Mouse (Mus musculus): ENCODE results near the gene Elfn1.

DNA sequence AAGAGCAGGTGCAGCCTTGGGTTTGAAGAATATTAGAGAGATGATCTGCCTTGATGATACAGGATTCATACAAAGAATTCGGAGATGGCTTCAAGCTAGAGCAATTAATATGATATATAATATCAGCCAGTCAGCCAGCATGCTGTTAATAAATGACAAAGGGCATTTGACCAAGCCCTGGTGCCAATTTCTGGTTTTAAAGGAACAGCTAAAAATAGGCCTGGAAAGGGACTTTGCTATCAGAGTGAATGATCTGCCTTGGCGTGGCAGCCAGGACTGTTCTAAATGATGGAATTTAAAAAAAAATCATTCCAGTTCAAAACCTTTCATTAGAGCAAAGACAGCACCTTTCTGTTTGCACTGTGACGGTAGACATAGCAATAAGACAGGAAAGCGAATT lies 52.0 kb downstream of the Elfn1 start:
- no peak for TF ChIP-seq CTCF (IDR thresholded peaks at IDR 0.05; ENCODE audit: control insufficient read depth, insufficient read depth, low read length)
- no peak for TF ChIP-seq POLR2A (IDR thresholded peaks at IDR 0.05; ENCODE audit: borderline replicate concordance, control insufficient read depth, low read depth, low read length)

All from bone marrow, adult 2 months (tissue).